Mouse (Mus musculus) heart, postnatal 0 days (tissue): ENCODE data around the gene Nhej1.

Experiments used
- CTCF ChIP-seq: IDR thresholded peaks from 2 replicates; pipeline ENCODE4 v1.5.1; 2016; ENCODE audit warnings: antibody characterized with exemption, control low read depth, low read depth
- EP300 ChIP-seq: IDR thresholded peaks from 2 replicates; pipeline ENCODE4 v1.6.1; 2016; ENCODE audit warnings: antibody characterized with exemption, low read depth

DNA sequence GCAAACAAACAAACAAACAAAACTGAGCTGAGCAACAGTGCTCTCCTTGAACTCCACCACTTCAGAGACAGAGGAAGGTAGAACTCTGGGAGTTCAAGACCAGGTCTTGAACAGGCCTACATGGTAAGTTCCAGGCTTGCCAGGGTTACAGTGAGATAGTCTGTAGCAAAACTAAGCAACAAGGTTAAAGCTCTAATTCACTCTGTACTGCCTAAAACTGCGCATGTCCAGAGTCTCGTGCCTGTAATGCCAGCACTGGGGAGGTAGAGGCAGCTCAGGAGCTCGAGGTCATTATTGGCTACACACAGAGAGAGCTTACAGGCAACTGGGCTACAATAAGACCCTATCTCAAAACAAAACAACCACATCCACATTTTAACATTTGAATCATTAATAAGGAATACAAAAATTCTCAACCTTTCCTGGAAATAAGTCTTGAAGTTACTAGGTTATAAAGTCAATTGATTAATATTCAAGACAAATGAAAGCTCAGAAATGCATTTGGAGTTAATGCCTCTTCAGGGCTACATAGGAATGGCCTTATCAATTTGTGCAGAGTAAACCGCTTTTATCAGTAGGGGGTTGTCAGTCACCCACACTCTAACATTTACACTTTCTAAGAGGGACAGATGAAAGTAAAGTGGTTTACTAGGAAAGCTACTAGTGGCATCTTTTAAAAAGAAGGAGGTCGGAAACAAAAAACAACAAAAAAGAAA lies 34.7 kb upstream of the Nhej1 start:
- TF ChIP-seq EP300 (no peak), CTCF (no peak)
